Mouse (Mus musculus) CH12.LX (cell line): ENCODE measurements at regions not wholly inside any gene's neighbourhood (a gene's known extent, or its start where the extent isn't known, plus 50 kb on each side); places are given as distances from the start of the nearest gene placed in this dataset.

Source experiments
- DNase-seq: peaks from one replicate; pipeline ENCODE4 v3.0.0-alpha.2; 2013; ENCODE audit errors: extremely low read depth
- H3K27ac ChIP-seq: 2 replicates; pipeline ENCODE4 v1.5.1; 2012; ENCODE audit warnings: low read depth, mild to moderate bottlenecking, control low read depth, moderate library complexity; ENCODE audit not compliant: insufficient read depth
- H3K27me3 ChIP-seq: replicated peaks from 2 replicates; pipeline ENCODE3; 2012; ENCODE audit warnings: inconsistent platforms
- H3K36me3 ChIP-seq, 2 experiments: replicated peaks in 1 of 2; 2 replicates each; pipeline versions ENCODE3 to v1.6.1; 2012; ENCODE audit warnings: inconsistent platforms in 1 of 2, low read length in 1 of 2, mild to moderate bottlenecking in 1 of 2, mixed read lengths in 1 of 2, moderate library complexity in 1 of 2; ENCODE audit not compliant: control insufficient read depth in 1 of 2, insufficient read depth in 1 of 2
- H3K4me1 ChIP-seq, 2 experiments: 2 replicates each; pipeline ENCODE4 v1.6.1; 2012; ENCODE audit warnings: inconsistent platforms in 1 of 2, moderate library complexity in 1 of 2; ENCODE audit not compliant: insufficient read depth in 2 of 2, control insufficient read depth in 1 of 2
- H3K4me2 ChIP-seq: 2 replicates; pipeline ENCODE4 v1.6.1; 2012; ENCODE audit warnings: low read depth, mild to moderate bottlenecking, control low read depth; ENCODE audit not compliant: poor library complexity, insufficient read depth, severe bottlenecking
- H3K4me3 ChIP-seq, 3 experiments: fragments of 150-350 bp in 1 of 3; sonication (generic) in 1 of 3; replicated peaks in 1 of 3; 2 replicates each; pipeline versions ENCODE3 to v1.5.1; 2011 to 2012; ENCODE audit warnings: low read depth in 2 of 3, low read length in 2 of 3, mild to moderate bottlenecking in 2 of 3, moderate library complexity in 2 of 3, control low read depth in 1 of 3, improper control_type of control experiment in 1 of 3, inconsistent platforms in 1 of 3, mixed read lengths in 1 of 3; ENCODE audit not compliant: poor library complexity in 1 of 3
- H3K79me2 ChIP-seq: replicated peaks from 2 replicates; pipeline ENCODE4 v1.6.1; 2012; ENCODE audit warnings: mild to moderate bottlenecking, moderate library complexity; ENCODE audit not compliant: control insufficient read depth, poor library complexity, insufficient read depth, severe bottlenecking; ENCODE audit errors: extremely low read depth
- H3K9ac ChIP-seq: 2 replicates; pipeline ENCODE4 v1.6.1; 2012; ENCODE audit warnings: low read depth, mild to moderate bottlenecking, control low read depth, moderate library complexity; ENCODE audit not compliant: insufficient read depth
- H3K9me3 ChIP-seq: replicated peaks from 2 replicates; pipeline ENCODE3; 2012; ENCODE audit warnings: low read length, inconsistent platforms, mixed read lengths
- BHLHE40 ChIP-seq: IDR thresholded peaks from 2 replicates; pipeline ENCODE4 v1.6.1; 2011; ENCODE audit warnings: mild to moderate bottlenecking, low read depth, low read length, improper control_type of control experiment
- CTCF ChIP-seq, 2 experiments: IDR thresholded peaks in 1 of 2; conservative IDR thresholded peaks in 1 of 2; 2 replicates each; pipeline ENCODE4 v1.5.1; 2011 to 2012; ENCODE audit warnings: low read depth in 2 of 2, low read length in 2 of 2, improper control_type of control experiment in 1 of 2, inconsistent platforms in 1 of 2, mild to moderate bottlenecking in 1 of 2, moderate library complexity in 1 of 2
- E2F4 ChIP-seq: IDR thresholded peaks from 2 replicates; pipeline ENCODE4 v1.6.1; 2011; ENCODE audit warnings: low read depth, low read length, improper control_type of control experiment; ENCODE audit not compliant: insufficient replicate concordance
- ELF1 ChIP-seq: IDR thresholded peaks from 2 replicates; pipeline ENCODE4 v1.6.1; 2014; ENCODE audit warnings: low read depth, mild to moderate bottlenecking, inconsistent platforms, low read length, improper control_type of control experiment
- EP300 ChIP-seq: IDR thresholded peaks from 2 replicates; pipeline ENCODE4 v1.6.1; 2011; ENCODE audit warnings: low read length, improper control_type of control experiment
- ETS1 ChIP-seq: conservative IDR thresholded peaks from 2 replicates; pipeline ENCODE4 v1.6.1; 2012; ENCODE audit warnings: low read depth, mild to moderate bottlenecking, inconsistent platforms, low read length, improper control_type of control experiment, moderate library complexity
- GABPA ChIP-seq: IDR thresholded peaks from 2 replicates; pipeline ENCODE4 v1.6.1; 2012; ENCODE audit warnings: low read depth, low read length, improper control_type of control experiment, inconsistent platforms; ENCODE audit not compliant: insufficient replicate concordance
- HCFC1 ChIP-seq: IDR thresholded peaks from 2 replicates; pipeline ENCODE4 v1.6.1; 2012; ENCODE audit warnings: low read depth, mild to moderate bottlenecking, inconsistent platforms, low read length, improper control_type of control experiment
- IRF4 ChIP-seq: IDR thresholded peaks from 2 replicates; pipeline ENCODE4 v1.6.1; 2014; ENCODE audit warnings: low read depth, mild to moderate bottlenecking, inconsistent platforms, low read length, improper control_type of control experiment
- KAT2A ChIP-seq: IDR thresholded peaks from 2 replicates; pipeline ENCODE4 v1.6.1; 2012; ENCODE audit warnings: low read length, improper control_type of control experiment, inconsistent platforms; ENCODE audit not compliant: insufficient replicate concordance
- MAX ChIP-seq: IDR thresholded peaks from 2 replicates; pipeline ENCODE4 v1.6.1; 2011; ENCODE audit warnings: low read length, improper control_type of control experiment
- MEF2A ChIP-seq: IDR thresholded peaks from 2 replicates; pipeline ENCODE4 v1.6.1; 2014; ENCODE audit warnings: low read depth, mild to moderate bottlenecking, inconsistent platforms, low read length, improper control_type of control experiment, borderline replicate concordance
- MYC ChIP-seq: IDR thresholded peaks from 2 replicates; pipeline ENCODE4 v1.6.1; 2011; ENCODE audit warnings: low read depth, mild to moderate bottlenecking, improper control_type of control experiment, low read length
- PAX5 ChIP-seq: IDR thresholded peaks from 2 replicates; pipeline ENCODE4 v1.6.1; 2012; ENCODE audit warnings: low read length, inconsistent platforms, mixed read lengths
- POLR2A ChIP-seq: IDR thresholded peaks from 2 replicates; pipeline ENCODE4 v1.6.1; 2011; ENCODE audit warnings: low read depth, mild to moderate bottlenecking, improper control_type of control experiment, low read length
- RAD21 ChIP-seq: IDR thresholded peaks from 2 replicates; pipeline ENCODE4 v1.6.1; 2011; ENCODE audit warnings: low read depth, mild to moderate bottlenecking, low read length, improper control_type of control experiment, moderate library complexity
- SMC3 ChIP-seq: IDR thresholded peaks from 2 replicates; pipeline ENCODE4 v1.6.1; 2011; ENCODE audit warnings: low read depth, low read length, improper control_type of control experiment
- UBTF ChIP-seq: IDR thresholded peaks from 2 replicates; pipeline ENCODE4 v1.6.1; 2012; ENCODE audit warnings: low read depth, mild to moderate bottlenecking, inconsistent platforms, low read length, improper control_type of control experiment, moderate library complexity
- ZKSCAN1 ChIP-seq: IDR thresholded peaks from 2 replicates; pipeline ENCODE4 v1.6.1; 2012; ENCODE audit warnings: low read depth, inconsistent platforms, low read length, improper control_type of control experiment, borderline replicate concordance
- ZMIZ1 ChIP-seq: IDR thresholded peaks from 2 replicates; pipeline ENCODE4 v1.6.1; 2012; ENCODE audit warnings: low read depth, mild to moderate bottlenecking, inconsistent platforms, low read length, improper control_type of control experiment
- ZNF384 ChIP-seq: IDR thresholded peaks from 2 replicates; pipeline ENCODE4 v1.6.1; 2012; ENCODE audit warnings: low read depth, low read length, improper control_type of control experiment, inconsistent platforms
- dilution Hi-C: fragments of 300-500 bp; cut with MboI; formaldehyde crosslinking; loops from 2 replicates; pipeline ENCODE4 v1.14.3; 2020; ENCODE audit warnings: low sequenced_read_pairs; ENCODE audit not compliant: extremely low pct_unique_long_range_greater_than_20kb, extremely low pct_ligation_motif_present
- in situ Hi-C: fragments of 300-500 bp; cut with MboI; formaldehyde crosslinking; loops from 3 replicates; pipeline ENCODE4 v1.14.3; 2019; ENCODE audit warnings: low sequenced_read_pairs, low pct_ligation_motif_present, low pct_unique_long_range_greater_than_20kb, mixed read lengths

GRCm38 (mm10) chr10:67673450-67673849 lies 124.7 kb upstream of the Ado start:
- peaks cover 0 to 12% of the 10 kb centered on the region in 2 experiments; a peak in 2 of 4 replicates for H3K4me1 ChIP-seq
- H3K27me3 ChIP-seq: no peaks in the 10 kb centered on the region
- no peak overlapping the region for H3K4me2 ChIP-seq
- no peak overlapping the region for H3K9ac ChIP-seq
- peak; percentile 29; the same call in 1 of the 2 replicates for TF ChIP-seq IRF4
- TF ChIP-seq EP300: peak; percentile 64; the same call in 1 of the 2 replicates
- TF ChIP-seq POLR2A: no peak
- H3K4me3 ChIP-seq: no peak overlapping the region
- dilution Hi-C loops (no loop called here), in situ Hi-C loops (no loop called here)
- no peak overlapping the region for H3K27ac ChIP-seq
- no peaks in the 10 kb centered on the region for H3K36me3 ChIP-seq
- H3K79me2 ChIP-seq: no peaks in the 10 kb centered on the region
- peak; percentile 69 for DNase-seq
- H3K9me3 ChIP-seq: peaks cover 10% of the 10 kb centered on the region

- DNase-seq: no peak
- in situ Hi-C loops: no loop called here
- no peaks in the 10 kb centered on the region for H3K79me2 ChIP-seq
- peaks cover 0 to 12% of the 10 kb centered on the region in 2 experiments; a peak in 2 of 4 replicates for H3K4me1 ChIP-seq
- no peak overlapping the region for H3K4me3 ChIP-seq
- H3K27ac ChIP-seq: no peak overlapping the region
- TF ChIP-seq ZNF384: no peak
- TF ChIP-seq E2F4: no peak
- no peak for TF ChIP-seq BHLHE40
- no peak for TF ChIP-seq SMC3
- no peak for TF ChIP-seq IRF4
- TF ChIP-seq HCFC1: no peak
- no peak for TF ChIP-seq ZKSCAN1
- TF ChIP-seq GABPA: no peak
- TF ChIP-seq KAT2A: no peak
- TF ChIP-seq, all 38 proteins: peak for 0
- H3K36me3 ChIP-seq: no peaks in the 10 kb centered on the region
- no peak overlapping the region for H3K9ac ChIP-seq
- H3K9me3 ChIP-seq: peaks cover 10% of the 10 kb centered on the region
- no peak overlapping the region for H3K4me2 ChIP-seq
- no peaks in the 10 kb centered on the region for H3K27me3 ChIP-seq
- dilution Hi-C loops: no loop called here
Measured at GRCm38 (mm10) chr10:67672281-67672680, 123.5 kb upstream of the Ado start.

GRCm38 (mm10) chr10:67669066-67669465 lies 120.3 kb upstream of the Ado start:
- Histone ChIP-seq H3K4me1 (peaks cover 0 to 9% of the 10 kb centered on the region in 2 experiments; a peak in 2 of 4 replicates), H3K36me3 (no peaks in the 10 kb centered on the region)
- dilution Hi-C loops: no loop called here

More at GRCm38 (mm10) chr10:67669066-67669465, 120.3 kb upstream of the Ado start:
- Histone ChIP-seq H3K79me2 (no peaks in the 10 kb centered on the region), H3K4me3 (no peak overlapping the region), H3K9ac (no peak overlapping the region)
- no peak for DNase-seq
- TF ChIP-seq SMC3: no peak
- TF ChIP-seq E2F4: no peak
- TF ChIP-seq UBTF: no peak
- TF ChIP-seq MYC: no peak
- TF ChIP-seq ETS1: no peak
- TF ChIP-seq POLR2A: no peak
- no peak for TF ChIP-seq RAD21
- no peak for TF ChIP-seq ELF1
- no peak for TF ChIP-seq EP300
- TF ChIP-seq ZMIZ1: no peak
- TF ChIP-seq MAX: no peak
- no peak for TF ChIP-seq ZNF384
- no peak for TF ChIP-seq GABPA
- TF ChIP-seq MEF2A: no peak
- no peak for TF ChIP-seq HCFC1
- no peak for TF ChIP-seq CTCF (conservative IDR thresholded peaks at IDR 0.05 in 1 of 2, IDR thresholded peaks at IDR 0.05 in 1 of 2; ENCODE audit: low read depth in 2 of 2, low read length in 2 of 2)
- no peak for TF ChIP-seq ZKSCAN1
- TF ChIP-seq PAX5: no peak
- TF ChIP-seq KAT2A: no peak
- TF ChIP-seq, all 38 proteins: peak for 0
- in situ Hi-C loops: no loop called here
- H3K9me3 ChIP-seq: peaks cover 10% of the 10 kb centered on the region
- H3K27me3 ChIP-seq: no peaks in the 10 kb centered on the region
- H3K4me2 ChIP-seq: no peak overlapping the region
- no peak overlapping the region for H3K27ac ChIP-seq
